9 mouse cellular contexts compared by ENCODE assay signal in genomic region chr14:45507032-45507431, GRCm38 (mm10). TPM values are rescaled to one million over a fixed set of nuclear protein-coding genes. Genes with fewer than 3 reads are reported as not detected.
DNase-seq lines count a peak whose midpoint lies in the region; ATAC-seq and TF ChIP-seq lines count a peak whose summit lies in the region.
"Had no signal": no experiment of that assay in that cellular context is flagged by ENCODE, and none has a peak within 500 bp of the region (broad histone marks: within the 10 kb centered on the region; RNA-seq: fewer than 3 reads in every experiment).

No protein-coding gene starts in this region.

- 9% methylated on average over 6 of the region's 6 CpGs for WGBS in kidney, embryonic 14.5 days
- WGBS in cerebellum, adult 2 months: 29% methylated on average over 6 of the region's 6 CpGs
- WGBS in thymus, adult 2 months: 58% methylated on average over 6 of the region's 6 CpGs

- H3K4me2 ChIP-seq in kidney, embryonic 14.5 days (replicated peaks; ENCODE audit: low read depth, low read length): no peak overlapping the region

- H3K4me3 ChIP-seq in kidney, embryonic 14.5 days (ENCODE audit: low read length): no peak overlapping the region
- no peak overlapping the region for H3K4me3 ChIP-seq in cerebellum, adult 2 months (replicated peaks; ENCODE audit: insufficient read depth, low read depth, low read length)
- no peak overlapping the region for H3K4me3 ChIP-seq in thymus, adult 2 months (ENCODE audit: control insufficient read depth, insufficient read depth, low read length)

- ATAC-seq in kidney, embryonic 14.5 days (ENCODE audit: low FRiP score, low TSS enrichment): peak; percentile 76

- H3K4me1 ChIP-seq in kidney, embryonic 14.5 days (ENCODE audit: control insufficient read depth, insufficient read depth, low read length): peaks cover 16% of the 10 kb centered on the region
- peaks cover 10% of the 10 kb centered on the region for H3K4me1 ChIP-seq in cerebellum, adult 2 months (ENCODE audit: control insufficient read depth, insufficient read depth, low read length)
- no peaks in the 10 kb centered on the region for H3K4me1 ChIP-seq in thymus, adult 2 months (replicated peaks; ENCODE audit: control insufficient read depth, insufficient read depth, low read length)

- peak overlapping the region; percentile 59; the same call in 1 of the 2 replicates for H3K27ac ChIP-seq in kidney, embryonic 14.5 days (ENCODE audit: low read depth, low read length)
- H3K27ac ChIP-seq in cerebellum, adult 2 months (ENCODE audit: insufficient read depth, low read length): no peak overlapping the region
- no peak overlapping the region for H3K27ac ChIP-seq in thymus, adult 2 months (ENCODE audit: control insufficient read depth, insufficient read depth, low read length)
- H3K27ac ChIP-seq: liver, embryonic 14.5 days had no signal

- no peaks in the 10 kb centered on the region for H3K9me3 ChIP-seq in kidney, embryonic 14.5 days (ENCODE audit: control insufficient read depth, low read length)

- peaks cover 13% of the 10 kb centered on the region for H3K36me3 ChIP-seq in kidney, embryonic 14.5 days (ENCODE audit: control insufficient read depth, insufficient read depth, low read length)
- no peaks in the 10 kb centered on the region for H3K36me3 ChIP-seq in thymus, adult 2 months (ENCODE audit: control insufficient read depth, insufficient read depth, low read length)

- no peak for TF ChIP-seq POLR2A in cerebellum, adult 2 months (IDR thresholded peaks at IDR 0.05; ENCODE audit: borderline replicate concordance, insufficient read depth, low read length)
- TF ChIP-seq POLR2A in thymus, adult 2 months (IDR thresholded peaks at IDR 0.05; ENCODE audit: control insufficient read depth, extremely low read depth, insufficient read depth, low read length, poor library complexity): no peak

- no peak overlapping the region for H3K9ac ChIP-seq in kidney, embryonic 14.5 days (ENCODE audit: low read depth, low read length)
- H3K9ac ChIP-seq: liver, embryonic 14.5 days had no signal

- peak; percentile 19 for DNase-seq in testis, postnatal 14 days (ENCODE audit: low spot score)
- no peak for DNase-seq in testis, postnatal 10 days (ENCODE audit: low spot score)
- peak; percentile 63 for DNase-seq in heart, adult 8-10 months (ENCODE audit: low spot score)
- DNase-seq in lung, postnatal 36 days: peak; percentile 52
- no peak for DNase-seq in cerebellum, adult 2 months
- DNase-seq in natural killer cell, adult 2 months (ENCODE audit: low spot score in 2 of 2): no peak
- no peak for DNase-seq in thymus, adult 2 months

- H3K27me3 ChIP-seq in kidney, embryonic 14.5 days (ENCODE audit: control insufficient read depth, insufficient read depth, low read length): no peaks in the 10 kb centered on the region
- no peaks in the 10 kb centered on the region for H3K27me3 ChIP-seq in cerebellum, adult 2 months (ENCODE audit: control insufficient read depth, insufficient read depth, low read length)
- H3K27me3 ChIP-seq in thymus, adult 2 months (ENCODE audit: control insufficient read depth, insufficient read depth, low read length): no peaks in the 10 kb centered on the region

- no peak for TF ChIP-seq CTCF in cerebellum, adult 2 months (IDR thresholded peaks at IDR 0.05; ENCODE audit: borderline replicate concordance, insufficient read depth, low read depth, low read length)
- TF ChIP-seq CTCF in thymus, adult 2 months (IDR thresholded peaks at IDR 0.05; ENCODE audit: borderline replicate concordance, control insufficient read depth, extremely low read depth, insufficient read depth, low read length, poor library complexity): no peak

RNA-seq across cellular contexts. Expression of gene Fermt2, which starts 22.9 kb away (rescaled TPM):
- 100 to 1,000 TPM; 205 to 238 (median 230) TPM for total RNA-seq in heart, adult 8-10 months (2022)
- 147 and 172 TPM in 2 replicates for polyA plus RNA-seq in kidney, embryonic 14.5 days (2014; fragmentation: Nextera tagmentation; extraction: Ambion mirVana)
- 78.8 and 81.0 TPM in 2 replicates for polyA plus RNA-seq in cerebellum, adult 2 months (2012; rRNA removed)
- 3.9 and 8.2 TPM in 2 replicates for polyA plus RNA-seq in thymus, adult 2 months (2012; rRNA removed)

Comparison
In these comparisons a context has a peak if more than half of its experiments do, and no peak if none do; other contexts are left out.
1. DNase-seq: peak in testis, postnatal 14 days (single experiment), heart, adult 8-10 months (single experiment) and lung, postnatal 36 days (single experiment); none in testis, postnatal 10 days (single experiment), cerebellum, adult 2 months (0 of 2), natural killer cell, adult 2 months (0 of 2) and thymus, adult 2 months (single experiment).